Mouse (Mus musculus) hematopoietic multipotent progenitor cell, adult 10-12 weeks (in vitro differentiated cells): ENCODE data around the gene Mtg1. TPM values are rescaled to one million over a fixed set of nuclear protein-coding genes. Genes with fewer than 3 reads are reported as not detected.

ENCODE experiments used
- polyA plus RNA-seq: library from polyadenylated mRNA; stranded (reverse); fragments of >175 nt; gene quantifications from 2 replicates; pipeline ENCODE4 v1.2.3, GENCODE M21; 2012; ENCODE audit warnings: low replicate concordance

The Mtg1 gene
- polyA plus RNA-seq = 6.5 and 7.2 TPM in 2 replicates

DNA sequence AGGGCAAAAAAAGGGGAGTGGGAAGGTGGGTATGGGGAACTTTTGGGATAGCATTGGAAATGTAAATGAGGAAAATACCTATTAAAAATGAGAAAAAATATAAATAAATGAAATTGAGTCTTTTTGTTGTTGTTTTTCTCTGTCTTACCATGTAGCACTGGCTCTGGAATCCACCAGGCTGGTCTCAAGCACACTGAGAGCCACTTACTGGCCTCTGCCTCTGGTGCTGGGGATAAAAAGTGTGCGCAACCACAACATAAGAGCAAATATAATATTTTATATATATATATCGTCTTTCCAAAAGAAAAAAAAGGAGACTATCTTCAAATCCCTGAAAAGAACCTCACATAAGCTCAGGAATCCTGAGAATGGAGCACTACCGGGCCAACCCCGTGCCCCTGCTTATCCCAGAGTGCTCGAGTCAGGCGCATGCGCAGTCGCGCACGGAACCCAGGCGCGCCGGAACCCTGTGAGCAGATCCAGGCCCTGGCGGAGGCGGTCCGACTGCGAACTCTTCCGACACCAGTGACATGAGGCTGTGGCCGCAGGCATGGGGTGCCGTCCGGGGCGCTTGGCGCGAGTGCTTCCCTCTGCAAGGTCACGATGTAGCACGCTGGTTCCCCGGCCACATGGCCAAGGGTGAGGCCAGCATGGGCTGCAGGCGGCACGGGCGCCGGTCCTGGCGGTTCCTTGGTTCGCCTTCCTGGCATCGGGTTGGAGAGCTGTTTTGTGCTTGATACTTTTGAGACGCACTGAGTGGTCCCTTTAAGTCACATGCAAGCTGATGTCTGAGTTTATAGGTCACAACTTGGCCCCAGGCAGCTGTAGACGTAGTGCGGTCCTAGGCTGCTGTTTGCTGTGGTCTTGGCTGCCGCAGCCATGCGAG, at the start of gene Mtg1:
TSS of gene Mtg1 (plus strand) at position 430 of the 886 bp plus-strand sequence.

DNA sequence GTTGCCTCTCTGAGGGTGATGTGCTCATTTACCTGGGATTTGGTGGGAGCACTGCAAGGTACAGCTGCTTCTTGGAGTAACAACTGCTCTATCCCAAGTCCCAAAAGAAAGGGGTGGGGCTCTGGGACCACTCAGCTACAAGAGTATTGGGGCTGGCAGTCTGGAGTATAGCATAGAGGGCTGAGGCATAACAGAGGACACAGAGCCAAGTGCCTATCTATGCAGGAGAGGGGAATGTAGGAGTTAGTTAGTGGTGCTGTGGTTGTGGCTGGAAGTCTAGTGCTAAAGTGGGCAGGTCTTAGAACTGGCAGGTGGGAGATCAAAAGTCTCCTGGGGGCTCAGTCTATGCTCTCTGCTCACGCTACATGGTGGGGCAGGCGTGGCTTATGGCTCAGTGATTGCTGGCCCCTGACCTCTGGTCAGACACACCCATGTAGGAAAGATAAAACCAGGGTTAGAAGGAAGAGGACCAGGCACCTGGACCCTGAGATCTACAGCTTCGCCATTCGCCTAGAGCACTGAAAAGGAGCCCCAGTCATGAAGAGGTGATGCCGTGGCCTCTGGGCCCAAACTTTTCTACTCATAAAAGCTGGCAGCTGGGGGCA, 44.3 kb upstream of the Mtg1 start, which contains the start of gene Prap1:
TSS of gene Prap1 (plus strand) at position 472 of the 605 bp plus-strand sequence.

DNA sequence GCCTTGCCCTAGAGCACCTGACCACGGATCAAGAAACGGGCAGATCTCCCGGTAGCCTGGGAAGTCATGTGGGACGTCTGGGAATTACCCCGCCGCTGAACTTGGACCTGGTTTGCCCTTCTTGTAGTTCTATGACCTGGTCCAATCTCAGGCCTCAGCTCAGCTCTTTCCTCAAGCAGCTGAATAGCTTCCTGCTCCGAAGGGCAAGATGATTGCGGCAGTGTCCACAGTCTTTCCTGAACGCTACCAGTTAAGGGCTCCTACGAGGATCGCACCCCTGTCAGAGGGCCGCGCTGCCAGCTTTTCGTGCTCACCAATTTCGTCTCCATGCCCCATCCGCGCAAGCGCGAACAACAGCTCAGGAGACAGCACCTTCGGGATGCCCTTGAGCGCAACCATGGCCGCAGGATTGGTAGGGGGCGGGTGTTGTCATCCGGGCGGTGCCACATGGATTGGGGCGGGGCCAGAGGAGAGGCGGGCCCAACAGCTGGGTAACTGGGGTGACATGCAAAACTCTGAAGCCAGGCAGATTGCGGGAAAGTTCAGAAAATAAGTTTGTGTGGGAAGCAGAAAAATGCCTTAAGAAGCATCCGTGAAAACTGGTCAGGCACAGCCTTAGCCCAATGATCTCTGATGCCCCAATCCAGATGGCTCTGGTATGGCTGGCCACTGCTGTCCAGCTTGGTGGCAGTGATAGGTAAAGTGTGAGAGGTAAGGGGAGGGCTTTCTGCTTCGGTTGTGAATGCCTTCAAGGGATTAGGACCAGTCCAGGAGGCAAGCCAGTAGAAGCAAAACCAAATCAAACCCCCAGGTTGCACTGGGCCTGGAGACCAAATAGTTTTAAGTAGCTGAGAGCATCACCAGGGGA, 35.1 kb upstream of the Mtg1 start, which contains the start of gene Fuom:
TSS of gene Fuom (minus strand) at position 449 of the 868 bp plus-strand sequence.

DNA sequence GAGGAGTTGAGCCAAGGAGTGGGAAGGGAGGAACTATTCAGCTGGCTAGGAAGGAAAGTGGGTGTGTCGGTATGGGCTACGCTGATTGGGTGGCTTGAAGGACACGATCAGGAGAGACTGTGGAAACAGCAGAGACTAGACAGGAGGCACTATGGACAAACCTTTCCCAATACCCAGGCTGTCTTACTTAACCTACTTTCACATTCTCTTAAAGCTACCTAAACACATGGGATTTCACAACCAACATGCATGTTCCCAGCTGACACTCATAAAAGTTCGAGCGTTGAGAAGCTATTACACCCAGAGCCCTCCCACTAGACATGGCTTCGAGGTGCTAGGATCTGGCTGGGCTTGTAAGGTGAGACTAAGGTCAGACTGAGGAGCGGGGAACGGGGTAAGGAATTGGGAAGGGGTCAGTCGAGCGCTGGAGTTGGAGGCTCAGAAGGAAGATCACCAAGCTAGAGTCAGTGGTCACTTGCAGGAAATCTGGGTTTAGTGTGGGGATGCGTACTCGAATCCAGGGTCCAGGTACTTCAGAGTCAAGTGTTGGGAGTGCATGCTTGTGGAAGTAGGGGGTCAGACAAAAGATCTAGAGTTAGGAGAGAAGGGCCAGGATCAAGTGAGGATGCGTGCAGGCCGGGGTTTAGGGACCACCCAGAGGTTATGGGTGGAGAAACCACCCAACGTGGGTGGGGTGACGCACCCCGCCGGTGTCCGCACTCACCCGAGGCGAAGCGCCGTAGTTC, 21.6 kb upstream of the Mtg1 start, which contains the start of gene Paox:
TSS of gene Paox (plus strand) at position 217 of the 746 bp plus-strand sequence.

DNA sequence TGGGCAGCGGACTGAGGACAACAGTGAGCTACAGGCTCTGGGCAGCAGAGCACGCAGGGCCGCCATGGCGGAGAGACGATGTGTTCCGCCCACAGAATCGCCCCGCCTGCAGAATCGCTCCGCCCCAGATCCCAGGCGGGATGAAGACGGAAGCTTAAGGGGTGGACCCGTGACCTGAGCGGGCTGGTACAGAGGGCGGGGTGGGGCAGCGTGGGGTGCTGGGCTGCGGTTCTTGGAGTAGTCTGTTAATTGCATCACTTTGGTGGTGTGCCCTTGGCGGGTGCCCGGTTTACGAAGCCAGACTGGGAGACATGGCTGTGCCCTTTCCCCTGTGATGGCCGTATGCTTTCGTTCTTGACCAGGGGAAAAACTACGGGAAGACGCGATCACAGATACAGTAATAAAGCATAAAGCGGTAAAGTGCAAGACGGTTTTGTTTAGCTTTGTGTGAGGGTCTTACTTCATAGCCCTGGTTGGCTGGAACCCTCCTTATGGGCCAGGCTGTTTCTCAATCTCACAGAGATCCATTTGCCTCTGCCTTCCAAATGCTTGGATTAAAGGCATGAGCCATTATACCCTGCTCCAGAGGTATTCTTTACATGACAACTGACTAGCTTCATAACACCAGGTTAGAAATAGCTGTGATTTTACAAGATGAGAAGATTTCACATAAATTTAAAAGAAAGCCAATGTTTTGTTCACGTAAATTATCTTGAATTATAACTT, 20.9 kb upstream of the Mtg1 start, which contains the start of gene Echs1:
TSS of gene Echs1 (minus strand) at position 148 of the 726 bp plus-strand sequence.

DNA sequence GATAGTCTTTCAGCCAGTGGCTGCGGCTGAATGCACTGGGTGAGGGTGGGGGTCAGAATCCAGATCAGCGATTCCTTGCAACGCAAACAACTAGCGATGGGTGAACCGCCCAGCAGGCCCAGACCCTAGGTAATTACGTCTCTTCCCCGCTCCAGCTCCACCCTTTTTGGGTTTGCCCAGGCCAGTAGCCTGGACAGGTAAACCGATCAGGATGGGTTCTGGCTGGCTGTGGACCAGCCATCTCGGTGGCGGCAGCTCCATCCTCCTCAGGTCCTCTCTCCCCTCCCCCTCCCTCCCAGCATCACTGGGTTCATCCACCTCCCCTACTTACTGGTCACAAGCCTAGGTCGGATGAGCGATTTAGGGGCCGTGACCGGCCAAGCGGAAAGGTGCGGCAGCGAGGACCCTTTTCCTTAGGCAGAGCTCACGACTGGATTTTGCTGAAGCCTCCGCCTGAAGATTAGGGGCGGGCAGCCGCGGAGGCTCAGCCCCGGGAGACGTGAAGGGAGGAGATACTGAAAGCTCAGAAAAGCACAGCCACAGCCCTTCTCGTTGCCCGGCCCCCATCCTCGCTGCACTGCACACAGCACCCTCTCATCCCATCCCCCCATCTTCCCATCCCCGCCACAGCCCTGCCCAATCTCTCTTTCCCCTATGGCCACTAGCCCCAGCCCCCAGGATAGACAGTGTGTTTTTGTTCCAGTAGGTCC, 17.0 kb downstream of the Mtg1 start, which contains the start of gene Sprn:
TSS of gene Sprn (minus strand) at position 660 of the 710 bp plus-strand sequence.

DNA sequence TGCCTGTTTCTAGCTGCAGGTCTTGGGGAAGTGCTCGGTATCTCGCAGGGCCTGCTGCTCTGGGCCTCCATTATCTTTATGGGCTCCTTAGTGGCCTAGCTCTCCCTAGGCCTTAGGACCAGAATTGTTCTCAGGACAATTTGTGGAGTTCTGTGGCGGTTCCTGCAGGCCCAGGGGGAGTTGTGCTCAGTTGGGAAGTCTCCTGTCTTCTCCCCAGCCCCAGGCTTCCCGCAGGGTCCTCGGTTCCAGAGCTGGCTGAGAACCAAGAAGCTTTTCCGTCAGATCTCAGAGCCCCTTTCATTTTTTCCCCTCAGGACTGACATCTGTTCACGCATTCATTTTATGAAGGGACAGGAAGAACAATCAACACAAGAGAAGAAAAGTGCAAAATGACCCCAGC, 27.3 kb downstream of the Mtg1 start, which contains the start of gene Olfr522:
TSS of gene Olfr522 (minus strand) at position 101 of the 400 bp plus-strand sequence.

DNA sequence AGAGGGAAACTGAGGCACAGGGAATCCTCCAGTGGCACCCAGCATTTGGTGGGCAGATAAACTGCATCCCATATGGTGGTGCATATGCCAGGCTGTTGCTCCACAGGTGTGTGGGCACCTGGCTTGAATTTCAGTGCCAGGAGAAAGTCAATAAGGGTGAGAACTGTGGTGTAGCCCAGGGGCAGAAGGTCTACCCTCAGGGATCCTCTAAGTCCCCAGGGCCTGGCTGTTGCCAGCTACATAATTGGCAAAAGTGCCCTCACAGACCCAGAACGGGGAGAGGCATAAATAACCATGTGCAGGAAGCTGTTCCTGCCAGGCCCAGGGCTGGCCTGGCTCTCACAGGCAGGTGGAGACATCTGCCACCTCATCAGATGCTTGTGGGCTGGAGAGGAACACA, 35.6 kb downstream of the Mtg1 start, which contains the start of gene Olfr523:
TSS of gene Olfr523 (plus strand) at position 282 of the 400 bp plus-strand sequence.

Other genes with a start within 250 kb of the Mtg1 start
- gene Kndc1, start 242.9 kb upstream of the Mtg1 start, polyA plus RNA-seq = 0.13 and 0.22 TPM in 2 replicates
- 3.6 and 7.4 TPM in 2 replicates for gene Utf1, start 193.8 kb upstream of the Mtg1 start, polyA plus RNA-seq
- 0.17 and 1.4 TPM in 2 replicates for gene 6430531B16Rik, start 158.8 kb upstream of the Mtg1 start, polyA plus RNA-seq
- gene Adam8, start 145.0 kb upstream of the Mtg1 start, polyA plus RNA-seq = 11.9 and 25.8 TPM in 2 replicates
- 20.5 and 29.4 TPM in 2 replicates for gene Zfp511, start 101.2 kb upstream of the Mtg1 start, polyA plus RNA-seq
- 4.1 and 6.5 TPM in 2 replicates for gene Tubgcp2, start 100.9 kb upstream of the Mtg1 start, polyA plus RNA-seq
- not detected in 2 replicates for gene Msx3, start 88.5 kb upstream of the Mtg1 start, polyA plus RNA-seq
- 0.16 TPM in 1 of 2 replicates, not detected in the other for gene Caly, start 55.0 kb upstream of the Mtg1 start, polyA plus RNA-seq
- gene Prap1, start 44.2 kb upstream of the Mtg1 start, polyA plus RNA-seq = not detected in 2 replicates
- 10.5 and 15.7 TPM in 2 replicates for gene Fuom, start 35.1 kb upstream of the Mtg1 start, polyA plus RNA-seq
- gene Paox, start 21.8 kb upstream of the Mtg1 start, polyA plus RNA-seq = 1.7 and 7.6 TPM in 2 replicates
- gene Echs1, start 21.1 kb upstream of the Mtg1 start, polyA plus RNA-seq = 3.3 and 6.3 TPM in 2 replicates
- not detected in 2 replicates for gene Sprn, start 17.3 kb downstream of the Mtg1 start, polyA plus RNA-seq
- gene Olfr522, start 27.2 kb downstream of the Mtg1 start, polyA plus RNA-seq = not detected in 2 replicates
- not detected in 2 replicates for gene Olfr523, start 35.7 kb downstream of the Mtg1 start, polyA plus RNA-seq
- gene Olfr524, start 68.4 kb downstream of the Mtg1 start, polyA plus RNA-seq = not detected in 2 replicates
- gene Cd163l1, start 80.7 kb downstream of the Mtg1 start, polyA plus RNA-seq = 0.23 and 0.56 TPM in 2 replicates
- gene 5830411N06Rik, start 109.7 kb downstream of the Mtg1 start, polyA plus RNA-seq = 0.38 and 0.60 TPM in 2 replicates
- not detected in 2 replicates for gene Olfr525, start 183.3 kb downstream of the Mtg1 start, polyA plus RNA-seq
- gene Olfr527, start 196.5 kb downstream of the Mtg1 start, polyA plus RNA-seq = not detected in 2 replicates
- 0.21 TPM in 1 of 2 replicates, not detected in the other for gene Olfr60, start 224.1 kb downstream of the Mtg1 start, polyA plus RNA-seq
- gene Olfr530, start 238.8 kb downstream of the Mtg1 start, polyA plus RNA-seq = not detected in 2 replicates